Mouse (Mus musculus): ENCODE data around the gene Kif1bp.

The Kif1bp gene

DNA sequence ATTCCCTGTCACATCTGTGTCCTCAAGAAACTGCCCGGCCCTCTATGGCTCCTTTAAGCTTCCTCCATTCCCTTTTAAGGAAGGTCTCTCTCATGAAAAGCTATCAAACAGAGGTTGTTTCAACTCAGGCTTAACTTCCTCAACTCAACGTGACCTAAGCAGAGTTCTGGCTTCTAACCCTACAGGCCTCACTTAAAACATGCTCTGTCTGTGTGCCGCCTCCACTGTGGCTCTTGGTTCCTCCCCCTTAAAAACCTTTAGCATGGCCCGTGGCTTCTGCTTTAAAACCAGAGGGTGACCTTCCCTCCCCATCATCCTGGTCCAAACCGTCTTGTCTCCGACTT is 21.7 kb downstream of the Kif1bp start:
- no peak for DNase-seq (ENCODE audit: low read depth, low spot score)

DNA sequence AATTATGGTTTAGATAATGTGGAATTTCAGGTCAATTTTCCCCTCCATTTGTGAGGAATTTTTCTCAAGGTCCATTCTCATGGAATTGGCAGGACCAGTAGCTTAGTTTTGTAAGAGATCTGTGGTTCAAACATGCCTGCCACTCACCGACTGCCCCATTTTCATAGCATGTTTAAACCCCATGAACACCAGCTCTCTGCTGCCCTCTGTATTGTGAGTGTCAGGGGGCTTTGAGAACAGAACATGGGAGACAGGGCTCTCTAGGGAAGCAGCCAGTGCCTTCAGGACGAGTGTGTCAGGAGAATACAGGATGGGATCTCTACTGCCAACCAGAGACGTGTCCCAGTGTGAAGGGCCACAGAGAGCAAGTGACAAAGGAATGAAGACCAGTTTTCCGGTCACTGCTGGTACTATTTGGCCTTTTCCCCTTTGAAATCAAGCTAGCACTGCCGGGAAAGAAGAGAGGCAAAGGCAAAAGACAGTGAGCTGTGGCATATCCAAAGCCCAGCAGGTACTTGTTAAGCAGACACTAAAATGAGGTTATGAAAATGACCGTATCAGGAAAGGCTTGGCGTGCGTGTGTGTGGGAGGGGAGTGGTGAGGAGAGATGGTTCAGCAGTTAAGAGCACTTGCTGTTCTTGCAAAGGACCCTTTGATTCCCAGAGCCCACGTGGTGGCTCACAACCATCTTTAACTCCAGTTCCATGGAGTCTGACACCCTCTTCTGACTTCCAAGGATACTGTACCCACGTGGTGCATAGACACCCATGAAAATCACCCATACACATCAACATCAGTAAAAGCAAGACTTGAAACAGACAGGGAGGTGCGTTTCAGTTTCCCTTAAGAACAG is 22.3 kb downstream of the Kif1bp start:
- DNase-seq (ENCODE audit: low read depth, low spot score): no peak

DNA sequence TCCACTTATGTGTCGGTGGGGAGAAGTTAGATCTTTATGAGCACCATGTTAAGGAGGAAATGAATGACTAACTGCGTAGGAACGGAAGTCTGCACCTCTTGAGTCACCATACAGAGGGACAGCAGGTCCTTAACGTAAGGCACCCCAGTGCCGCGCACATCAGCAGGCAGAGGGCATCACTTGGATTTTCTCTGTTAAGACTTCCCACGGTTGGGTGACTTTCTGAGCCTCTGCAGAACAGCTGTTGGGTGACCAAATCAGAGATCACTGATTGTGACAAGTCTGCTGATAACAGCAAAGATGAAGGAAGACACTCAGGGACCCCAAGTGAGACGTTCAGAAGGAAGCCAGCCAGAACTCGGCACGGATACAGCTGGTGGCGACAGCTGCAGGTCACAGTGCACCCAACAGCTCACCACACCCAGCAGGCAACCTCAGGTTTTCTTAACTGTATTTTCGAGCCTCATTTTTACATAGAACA is 24.6 kb downstream of the Kif1bp start:
- no peak for DNase-seq (ENCODE audit: low read depth, low spot score)

DNA sequence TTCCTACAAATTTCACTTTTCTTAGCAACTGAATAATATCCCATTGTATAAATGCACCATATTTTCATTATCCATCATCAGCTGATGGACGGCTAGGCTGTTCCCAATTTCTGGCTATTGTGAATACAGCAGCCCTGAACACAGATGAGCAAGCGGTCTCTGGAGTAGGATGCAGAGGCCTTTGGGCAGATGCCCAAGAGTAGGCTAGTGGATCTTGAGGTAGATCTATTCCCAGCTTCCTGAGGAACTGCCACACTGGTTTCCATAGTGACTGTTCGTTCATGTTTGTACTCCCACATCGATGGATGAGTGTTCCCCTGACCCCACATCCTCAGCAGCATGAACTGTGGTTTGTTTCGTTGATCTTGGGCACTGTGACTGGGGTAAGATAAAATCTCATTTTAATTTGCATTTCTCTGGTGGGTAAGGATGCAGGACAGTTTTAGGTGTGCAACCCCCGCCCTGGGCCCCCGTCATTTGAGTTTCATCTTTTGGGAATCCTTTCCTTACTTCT is 27.4 kb downstream of the Kif1bp start:
- no peak for DNase-seq (ENCODE audit: low read depth, low spot score)

DNA sequence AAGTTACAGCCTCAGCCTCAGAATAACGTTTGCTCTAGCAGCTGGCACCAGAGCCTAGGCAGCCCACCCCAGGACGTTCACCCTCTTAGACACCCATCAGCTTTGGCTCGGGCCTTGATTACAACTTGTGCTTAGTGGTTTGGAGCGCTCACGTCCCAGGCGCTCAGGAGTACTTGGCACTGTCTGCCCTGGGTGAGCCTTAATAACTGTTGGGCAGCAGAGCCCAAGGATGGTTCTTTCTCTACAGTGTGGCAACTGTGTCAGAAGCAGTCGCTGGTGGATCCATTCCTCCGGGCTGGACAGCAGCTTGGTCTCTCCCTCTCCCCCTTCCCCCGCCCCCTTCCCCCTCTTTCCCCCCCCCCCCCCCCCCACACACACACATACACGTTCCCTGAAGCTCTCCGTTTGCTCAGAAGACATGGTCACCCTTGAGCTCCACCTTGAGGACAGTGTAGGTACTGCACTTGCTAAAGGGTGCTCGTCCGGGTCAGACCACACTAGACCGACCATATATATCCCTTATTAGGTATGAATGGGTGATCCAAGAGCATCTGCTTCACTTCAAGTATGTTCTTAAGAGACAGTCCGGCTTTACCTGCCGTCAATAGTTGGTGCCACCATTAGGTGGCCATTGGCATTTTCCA is 28.6 kb downstream of the Kif1bp start:
- peak; percentile 33 for DNase-seq (ENCODE audit: low read depth, low spot score)

DNA sequence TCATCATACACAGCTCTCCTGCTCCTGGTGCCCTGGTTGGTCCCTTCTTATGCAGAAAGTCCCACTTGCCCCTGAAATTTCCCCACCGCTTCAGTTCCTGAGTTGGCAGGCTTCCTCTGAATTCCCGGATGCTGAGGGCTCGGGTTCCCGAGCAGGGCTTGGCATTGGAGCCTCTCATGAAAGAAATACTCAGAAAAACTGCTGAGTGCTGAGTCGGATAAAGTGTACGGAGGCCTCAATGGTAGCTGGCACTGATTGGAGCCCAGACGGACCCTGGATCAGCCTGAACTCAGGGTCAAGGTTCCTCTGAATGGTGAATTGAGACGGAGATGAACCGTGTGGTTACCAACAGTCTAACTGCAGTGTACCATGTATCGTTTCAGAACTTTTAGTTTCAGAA is 31.8 kb downstream of the Kif1bp start:
- DNase-seq (ENCODE audit: low read depth, low spot score): no peak

DNA sequence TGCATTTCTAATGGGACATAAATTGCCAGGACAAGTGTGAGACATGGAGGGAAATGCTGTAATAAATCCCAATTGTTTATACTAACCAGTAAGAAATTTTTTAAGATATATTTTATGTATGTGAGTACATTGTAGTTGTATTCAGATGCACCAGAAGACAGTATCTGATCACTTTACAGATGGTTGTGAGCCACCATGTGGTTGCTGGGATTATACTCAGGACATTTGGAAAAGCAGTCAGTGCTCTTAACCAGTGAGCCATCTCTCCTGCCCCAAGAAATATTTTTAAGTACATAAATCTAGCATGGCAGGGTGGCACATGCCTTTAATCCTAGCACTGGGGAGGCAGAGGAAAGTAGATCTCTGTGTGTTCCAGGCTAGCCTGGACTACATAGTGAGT is 32.5 kb downstream of the Kif1bp start:
- DNase-seq (ENCODE audit: low read depth, low spot score): no peak

DNA sequence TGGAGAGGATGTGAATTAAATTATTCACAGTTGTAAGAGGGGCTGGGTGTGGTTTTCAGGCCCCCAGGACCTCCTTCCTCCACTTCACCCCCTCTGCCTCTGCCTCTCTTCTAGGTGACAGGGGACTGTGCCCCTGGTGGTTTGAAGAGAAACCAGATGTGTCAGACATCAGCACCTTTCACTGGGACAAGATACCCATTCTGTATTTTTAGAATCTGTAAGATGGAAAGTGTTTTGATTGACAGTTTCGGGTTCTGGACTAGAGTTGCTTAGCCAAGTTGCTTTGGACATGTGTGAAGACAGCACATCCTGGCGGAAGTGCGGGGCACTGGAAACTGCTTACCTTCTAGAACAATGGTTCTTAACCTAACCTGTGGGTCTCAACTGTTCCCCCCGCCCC is 33.9 kb downstream of the Kif1bp start:
- DNase-seq (ENCODE audit: low read depth, low spot score): no peak

DNA sequence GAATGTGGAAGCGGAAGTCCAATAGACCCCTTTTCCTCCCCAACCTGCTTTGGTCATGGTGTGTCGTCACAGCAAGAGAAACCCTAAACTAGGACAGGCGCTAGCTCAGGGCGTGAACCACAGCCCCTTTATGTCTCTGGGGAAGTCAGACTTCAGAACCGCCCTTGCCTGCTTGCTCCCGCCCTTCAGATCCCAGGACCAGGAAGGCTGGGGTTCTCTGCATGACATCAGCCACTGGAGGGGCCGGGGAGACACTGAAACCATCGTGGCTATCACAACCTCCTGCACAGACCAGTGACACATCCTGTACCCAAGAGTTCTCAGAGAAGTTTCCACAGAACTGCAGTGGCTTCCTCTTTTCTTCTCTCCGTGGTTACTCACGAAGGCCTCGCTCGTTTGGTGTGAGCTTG is 34.9 kb downstream of the Kif1bp start:
- no peak for DNase-seq (ENCODE audit: low read depth, low spot score)

DNA sequence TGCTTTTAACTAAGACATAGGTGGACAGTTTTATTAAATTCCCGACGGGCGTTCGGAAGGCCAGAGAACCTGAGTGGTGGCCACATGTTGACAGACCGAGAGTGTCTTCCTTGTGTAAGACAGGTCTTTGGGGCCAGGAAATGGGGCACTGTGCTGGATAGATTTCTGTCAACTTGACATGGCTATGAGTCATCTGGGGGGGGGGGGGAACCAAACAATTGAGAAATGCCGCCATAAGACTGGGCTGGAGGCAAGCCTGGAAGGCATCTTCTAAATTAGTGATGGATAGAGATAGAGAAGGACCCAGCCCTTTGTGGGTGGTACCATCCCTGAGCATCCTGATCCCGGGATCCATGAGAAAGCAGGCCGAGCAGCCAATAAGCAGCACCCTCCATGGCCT is 35.3 kb downstream of the Kif1bp start:
- no peak for DNase-seq (ENCODE audit: low read depth, low spot score)

DNA sequence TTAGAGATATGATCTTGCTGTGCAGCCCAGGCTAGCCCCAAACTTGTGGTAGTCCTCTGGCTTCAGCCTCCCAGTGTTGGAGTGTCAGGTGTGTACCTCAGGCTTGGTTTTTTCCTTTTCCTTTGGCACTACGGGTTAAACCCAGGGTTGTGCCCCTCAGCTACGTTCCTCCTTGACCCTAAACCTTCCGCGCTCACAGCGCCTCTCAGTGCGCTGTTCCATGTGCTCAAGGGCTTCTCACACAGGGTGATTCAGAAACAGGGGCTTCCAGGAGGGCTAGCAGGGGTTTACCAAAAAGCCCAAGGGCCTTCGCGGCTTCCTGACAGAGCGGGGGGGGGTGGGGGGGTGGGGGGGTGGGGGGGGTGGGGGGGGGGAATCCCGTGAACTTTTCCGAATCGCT is 35.8 kb downstream of the Kif1bp start:
- DNase-seq (ENCODE audit: low read depth, low spot score): no peak

DNA sequence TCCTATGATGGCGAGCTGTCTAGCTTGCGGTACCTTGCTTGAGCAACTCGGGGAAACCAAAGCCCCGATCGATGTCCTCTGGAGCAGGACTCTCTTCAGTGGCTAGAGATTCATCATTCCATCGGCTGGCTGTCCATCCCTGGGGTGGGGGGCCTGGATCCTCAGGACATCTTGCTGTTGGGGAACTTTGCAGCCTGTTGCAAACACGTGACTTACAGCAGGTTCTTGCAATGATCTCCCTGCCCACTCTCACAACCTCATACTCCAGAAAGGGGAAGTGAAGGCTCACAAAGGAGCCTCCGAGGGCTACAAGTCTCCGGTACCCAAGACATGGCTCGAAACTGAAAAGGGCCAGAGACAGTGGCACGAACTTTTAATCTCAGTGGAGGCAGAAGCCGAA is 36.8 kb downstream of the Kif1bp start:
- no peak for DNase-seq (ENCODE audit: low read depth, low spot score)

DNA sequence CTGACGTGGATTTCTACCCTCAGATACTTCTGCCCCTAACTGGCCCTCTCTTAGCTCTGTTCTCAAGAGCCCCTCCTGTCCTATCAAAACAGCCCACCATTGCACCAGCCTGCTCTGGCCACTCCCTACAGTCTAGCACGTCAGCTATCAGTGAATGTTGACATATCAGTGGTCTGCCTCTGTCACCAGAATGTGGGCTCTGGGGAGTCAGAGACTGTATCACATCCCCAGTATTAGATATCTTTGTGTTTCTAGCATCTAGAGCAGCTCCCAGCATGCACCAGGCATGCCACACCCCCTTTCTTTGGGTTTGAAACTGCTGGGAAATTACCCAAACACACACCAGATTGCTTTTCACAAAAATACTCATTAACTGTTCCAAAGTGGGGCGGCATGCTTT is 37.5 kb downstream of the Kif1bp start:
- DNase-seq (ENCODE audit: low read depth, low spot score): no peak

DNA sequence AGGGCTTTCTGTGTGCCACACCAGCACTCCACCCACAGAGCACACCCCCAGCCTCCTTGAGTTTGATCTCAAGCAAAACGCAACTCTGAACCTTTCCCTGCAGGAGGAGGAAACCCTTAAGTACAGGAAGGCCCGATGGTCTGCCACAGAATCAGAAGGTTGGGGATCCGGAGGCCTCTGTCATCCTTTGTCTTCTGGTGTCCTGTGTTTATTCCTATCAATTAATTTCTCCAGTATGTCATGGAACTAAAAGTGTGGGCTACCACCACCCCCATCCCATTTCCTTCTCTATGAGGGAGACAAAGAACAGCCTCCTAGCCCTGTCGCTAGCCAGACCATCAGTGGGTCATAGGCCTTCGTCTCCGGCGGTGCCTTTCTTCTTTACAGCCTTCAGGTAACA is 43.7 kb downstream of the Kif1bp start:
- DNase-seq (ENCODE audit: low read depth, low spot score): no peak

DNA sequence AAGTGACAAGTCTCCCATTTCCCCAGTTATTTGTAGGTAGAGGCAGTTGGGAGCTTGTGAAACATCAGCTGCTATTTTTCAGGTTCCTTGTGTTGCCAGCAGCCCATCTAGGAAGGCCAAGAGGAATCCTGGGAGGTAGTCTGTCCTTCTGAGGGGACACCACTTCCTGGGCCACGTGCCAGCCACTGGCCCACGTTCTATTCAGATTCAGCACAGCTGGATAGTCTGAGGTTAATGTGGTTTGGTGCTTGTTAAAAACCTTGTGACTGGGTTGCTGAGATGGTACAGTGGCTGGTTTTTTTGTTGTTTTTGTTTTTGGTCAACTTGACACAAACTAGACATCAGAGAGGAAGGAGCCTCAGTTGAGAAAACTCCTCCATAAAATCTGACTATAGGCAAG is 45.4 kb downstream of the Kif1bp start:
- DNase-seq (ENCODE audit: low read depth, low spot score): no peak

DNA sequence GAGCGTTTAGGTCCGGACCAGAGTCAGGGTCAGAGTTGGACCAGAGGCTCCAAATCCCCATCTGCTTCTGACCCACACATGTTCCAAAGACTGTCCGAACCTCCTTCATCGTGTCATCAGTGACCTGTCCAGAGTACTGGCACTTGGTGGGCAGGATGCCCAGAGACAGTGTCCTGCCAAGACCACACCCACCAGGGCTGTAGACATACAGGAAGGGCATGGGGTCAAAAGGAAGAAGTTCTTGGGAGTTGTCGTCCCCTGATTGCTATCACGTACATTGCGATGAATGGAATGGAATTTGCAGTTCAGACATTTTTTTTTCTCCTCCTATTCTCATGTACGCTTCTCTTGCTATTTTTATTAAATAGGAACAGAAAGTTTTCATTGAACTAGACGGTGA is 48.1 kb downstream of the Kif1bp start:
- DNase-seq (ENCODE audit: low read depth, low spot score): no peak

DNA sequence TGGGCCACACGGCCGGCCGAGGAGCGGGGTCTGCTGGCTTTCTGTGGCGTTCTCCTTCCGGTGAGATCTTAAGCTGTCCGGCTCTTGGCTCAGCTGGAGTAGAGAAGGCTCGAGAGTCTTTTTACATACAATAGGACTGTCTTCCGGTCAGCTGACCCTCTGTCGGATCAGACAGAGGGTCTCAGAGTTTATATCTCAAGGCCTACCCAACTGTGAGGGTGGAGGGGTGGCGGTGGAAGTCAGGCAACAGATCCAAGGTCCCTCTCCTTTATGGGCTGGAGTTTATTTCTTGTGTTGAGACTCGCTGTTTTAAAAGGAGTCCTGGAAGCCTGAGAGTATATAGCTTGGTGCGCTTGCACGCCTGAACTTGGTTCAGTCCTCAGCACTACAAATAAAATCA is 50.9 kb downstream of the Kif1bp start, which contains the start of gene Srgn:
Gene Srgn (minus strand): TSS at position 101 of the 400 bp plus-strand sequence.
- no peak for DNase-seq (ENCODE audit: low read depth, low spot score)

DNA sequence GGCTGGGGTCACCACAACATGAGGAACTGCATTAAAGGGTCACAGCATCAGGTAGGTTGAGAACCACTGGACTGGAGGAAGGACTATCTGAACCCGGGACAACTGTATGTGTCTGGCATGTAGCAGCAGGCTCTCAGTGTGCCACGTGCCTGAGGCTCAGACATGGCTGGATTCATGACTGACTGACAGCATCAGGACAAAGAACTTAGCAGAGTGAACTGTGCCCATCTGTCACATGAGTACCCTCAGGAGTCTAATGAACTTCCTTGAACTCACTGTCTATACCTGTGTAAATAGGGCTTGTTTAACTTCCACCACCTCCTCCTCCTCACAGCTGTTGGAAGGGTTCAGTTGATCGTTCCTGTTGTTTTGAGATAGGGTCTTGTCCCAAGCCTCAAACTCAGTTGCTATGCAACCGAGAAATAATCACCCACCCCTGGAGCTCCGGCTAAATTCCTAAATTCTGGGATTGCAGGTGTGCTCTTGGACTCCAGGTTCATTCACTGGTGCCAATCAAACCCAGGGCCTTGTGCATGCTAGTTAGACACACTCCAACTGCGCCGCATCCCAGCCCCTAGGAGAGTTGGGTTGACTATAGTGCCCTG is 55.8 kb downstream of the Kif1bp start:
- DNase-seq (ENCODE audit: low read depth, low spot score): no peak

DNA sequence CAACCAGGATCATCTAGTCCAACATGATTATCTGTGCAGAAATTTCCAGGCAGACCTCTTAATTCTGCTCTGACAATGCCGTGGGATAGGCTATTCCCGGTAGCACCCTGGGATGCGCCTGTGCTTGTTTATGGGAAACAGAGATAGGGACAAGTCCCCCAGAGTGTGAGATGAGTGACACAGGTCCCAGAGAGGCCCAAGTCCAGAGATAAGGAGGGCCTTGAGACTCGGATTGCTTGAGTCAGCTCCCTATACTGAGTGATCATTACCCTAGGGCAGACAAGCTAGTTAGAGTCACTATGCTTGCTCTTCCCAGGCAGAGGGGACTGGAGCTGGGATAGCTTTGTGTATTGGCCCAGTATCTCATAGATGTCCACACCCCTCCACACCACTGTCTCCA is 56.5 kb downstream of the Kif1bp start:
- no peak for DNase-seq (ENCODE audit: low read depth, low spot score)

DNA sequence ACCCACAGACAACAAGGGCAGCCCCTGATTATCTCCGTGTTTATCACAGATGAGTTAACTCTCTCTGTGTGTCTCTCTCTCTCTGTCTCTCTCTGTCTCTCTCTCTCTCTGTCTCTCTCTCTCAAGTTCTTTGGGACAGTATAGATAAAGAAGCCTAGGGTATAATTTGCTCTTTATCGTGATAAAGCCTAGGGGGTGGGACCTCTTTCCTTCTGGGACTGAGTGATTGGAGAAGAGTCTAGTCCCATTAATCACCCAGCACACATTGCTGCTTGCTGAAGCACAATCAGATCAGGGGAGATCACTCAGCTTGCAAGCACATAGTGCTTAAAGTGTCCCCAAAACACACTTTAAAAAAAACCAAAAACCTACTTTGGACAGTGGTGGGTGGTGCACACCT is 57.3 kb downstream of the Kif1bp start:
- DNase-seq (ENCODE audit: low read depth, low spot score): no peak

DNA sequence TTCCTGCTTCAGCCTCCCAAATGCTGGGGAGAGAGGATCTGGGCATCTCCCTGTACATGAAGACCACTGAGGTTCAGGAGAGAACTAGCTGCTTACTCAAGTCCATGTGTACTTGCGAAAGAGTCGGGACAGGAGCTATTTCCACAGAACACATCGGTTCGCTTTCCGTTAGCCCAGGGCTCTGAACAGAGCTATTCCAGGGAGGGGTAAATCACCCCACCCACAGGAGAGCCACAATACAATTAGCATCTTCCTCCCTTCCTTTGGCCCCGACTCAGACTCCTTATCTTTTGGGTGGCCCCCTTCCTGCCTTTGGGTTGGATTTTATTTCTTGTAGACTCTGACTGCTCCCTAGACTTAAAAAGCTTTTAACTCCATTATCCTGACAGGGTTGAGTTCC is 60.7 kb downstream of the Kif1bp start:
- DNase-seq (ENCODE audit: low read depth, low spot score): no peak

DNA sequence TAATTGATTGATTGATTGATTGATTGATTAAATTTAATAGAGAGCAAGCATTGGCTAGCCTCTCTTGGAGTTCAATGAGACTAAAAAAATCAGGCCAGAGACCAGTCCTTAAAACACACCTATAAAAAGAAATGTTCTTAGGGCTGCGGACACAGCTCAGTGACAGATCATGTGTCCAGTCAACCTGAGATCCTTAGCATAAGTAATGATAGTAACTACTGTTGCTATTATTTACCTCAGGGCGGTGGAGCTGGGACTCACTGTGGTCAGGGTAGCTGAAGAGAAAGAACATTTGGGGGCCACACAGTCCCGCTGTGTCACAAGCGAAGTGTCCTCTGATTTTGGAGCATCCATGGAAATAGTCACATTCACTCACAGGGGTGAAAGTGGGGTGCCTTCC is 65.4 kb downstream of the Kif1bp start:
- DNase-seq (ENCODE audit: low read depth, low spot score): no peak

DNA sequence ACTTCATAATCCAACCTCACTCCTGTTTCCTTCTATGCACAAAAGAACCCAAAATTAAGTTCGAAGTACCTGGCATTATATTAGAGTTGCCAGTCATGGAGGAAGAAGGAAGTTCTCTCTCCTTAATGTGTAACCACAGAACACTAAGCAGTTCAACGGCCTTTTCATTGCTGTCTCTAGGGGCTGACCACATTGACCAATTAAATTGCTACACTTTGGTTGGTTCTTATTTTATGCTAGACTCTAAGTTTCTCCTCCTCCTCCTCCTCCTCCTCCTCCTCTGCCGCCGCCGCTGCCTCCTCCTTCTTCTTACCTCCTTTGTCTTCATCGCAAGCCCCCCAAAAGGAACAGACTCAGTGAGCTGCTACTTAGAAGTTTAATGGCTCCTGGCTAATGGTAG is 66.7 kb downstream of the Kif1bp start:
- no peak for DNase-seq (ENCODE audit: low read depth, low spot score)

Data from retina, adult 2 months (tissue).